Mouse (Mus musculus) stomach, postnatal 0 days (tissue): ENCODE measurements at regions not wholly inside any gene's neighbourhood (a gene's known extent, or its start where the extent isn't known, plus 50 kb on each side); places are given as distances from the start of the nearest gene placed in this dataset.

Source experiments
- ATAC-seq: fragments of 200-750 bp; cut with Nextera tagmentation; 2 replicates; pipeline ENCODE4 v1.8.0; 2017; ENCODE audit not compliant: low FRiP score, low TSS enrichment
- DNase-seq: peaks from one replicate; pipeline ENCODE4 v3.0.0-alpha.2; 2016; ENCODE audit warnings: low spot score
- H3K27ac ChIP-seq: fragments of 300-500 bp; sonication (generic); replicated peaks from 2 replicates; pipeline ENCODE4 v1.5.1; 2014; ENCODE audit warnings: mild to moderate bottlenecking, control low read depth
- H3K27me3 ChIP-seq: fragments of 300-500 bp; sonication (generic); 2 replicates; pipeline ENCODE4 v1.6.1; 2014; ENCODE audit warnings: low read length; ENCODE audit not compliant: control insufficient read depth, insufficient read depth
- H3K36me3 ChIP-seq: fragments of 300-500 bp; sonication (generic); 2 replicates; pipeline ENCODE4 v1.6.1; 2014; ENCODE audit warnings: low read length, mixed read lengths; ENCODE audit not compliant: control insufficient read depth, insufficient read depth
- H3K4me1 ChIP-seq: fragments of 300-500 bp; sonication (generic); replicated peaks from 2 replicates; pipeline ENCODE4 v1.6.1; 2014; ENCODE audit warnings: antibody characterized with exemption; ENCODE audit not compliant: control insufficient read depth, insufficient read depth
- H3K4me2 ChIP-seq: fragments of 300-500 bp; sonication (generic); replicated peaks from 2 replicates; pipeline ENCODE4 v1.6.1; 2014; ENCODE audit warnings: low read depth, mild to moderate bottlenecking, control low read depth, moderate library complexity
- H3K4me3 ChIP-seq: fragments of 300-500 bp; sonication (generic); 2 replicates; pipeline ENCODE4 v1.5.1; 2014; ENCODE audit warnings: low read depth, low read length, control low read depth
- H3K9ac ChIP-seq: fragments of 300-500 bp; sonication (generic); 2 replicates; pipeline ENCODE4 v1.6.1; 2014; ENCODE audit warnings: mild to moderate bottlenecking, low read length, control low read depth, mixed read lengths
- H3K9me3 ChIP-seq: fragments of 300-500 bp; sonication (generic); 2 replicates; pipeline ENCODE4 v1.6.1; 2016; ENCODE audit warnings: low read length; ENCODE audit not compliant: control insufficient read depth
- CTCF ChIP-seq: IDR thresholded peaks from 2 replicates; pipeline ENCODE4 v1.5.1; 2016; ENCODE audit warnings: antibody characterized with exemption, low read depth, mild to moderate bottlenecking, moderate library complexity
- EP300 ChIP-seq: optimal IDR thresholded peaks from 2 replicates; pipeline ENCODE3; 2016; ENCODE audit warnings: antibody characterized with exemption
- WGBS: fragments of 180-500 bp; shearing (Covaris S2); extraction: QIAGEN DNeasy Blood & Tissue Kit; methylation state at CpG from one replicate; pipeline ENCODE4 v1.1.7; 2014; 5-methylcytosine and 5-hydroxymethylcytosine counted together

GRCm38 (mm10) chr14:58709861-58710260 is 432.8 kb downstream of the 1700129C05Rik start:
- no peak for TF ChIP-seq CTCF
- TF ChIP-seq EP300 = no peak
- Histone ChIP-seq H3K4me2 (no peak overlapping the region), H3K4me1 (no peaks in the 10 kb centered on the region), H3K9me3 (no peaks in the 10 kb centered on the region), H3K36me3 (no peaks in the 10 kb centered on the region), H3K4me3 (no peak overlapping the region), H3K27me3 (no peaks in the 10 kb centered on the region), H3K9ac (no peak overlapping the region), H3K27ac (no peak overlapping the region)
- no peak for DNase-seq
- WGBS = 61% methylated on average over 7 of the region's 7 CpGs
- no peak for ATAC-seq

DNA sequence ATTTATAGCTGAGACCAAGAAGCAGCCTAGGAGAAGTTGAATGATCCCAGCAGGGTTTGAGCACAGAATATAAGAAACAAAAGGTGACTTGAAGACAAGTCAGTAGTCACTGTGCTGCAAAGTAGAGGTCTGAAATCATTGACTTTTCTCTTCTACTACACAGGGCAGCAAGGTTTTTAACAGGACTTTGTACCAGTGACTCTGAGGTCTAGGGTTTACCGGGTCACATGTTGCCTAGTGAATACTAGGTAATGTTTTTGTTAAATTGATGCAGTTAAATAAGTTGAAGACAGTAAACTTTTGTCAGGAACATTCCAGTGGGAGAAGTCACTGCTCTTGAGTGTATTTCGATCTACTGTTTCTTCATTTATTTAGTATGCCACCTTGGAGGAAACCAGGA is 433.4 kb downstream of the 1700129C05Rik start:
- H3K27me3 ChIP-seq = no peaks in the 10 kb centered on the region
- no peaks in the 10 kb centered on the region for H3K36me3 ChIP-seq
- no peaks in the 10 kb centered on the region for H3K4me1 ChIP-seq
- no peaks in the 10 kb centered on the region for H3K9me3 ChIP-seq
- H3K9ac ChIP-seq = no peak overlapping the region
- TF ChIP-seq CTCF (no peak), EP300 (no peak)
- H3K4me2 ChIP-seq = no peak overlapping the region
- 97% methylated on average over 2 of the region's 2 CpGs for WGBS
- no peak overlapping the region for H3K27ac ChIP-seq
- DNase-seq = no peak
- no peak for ATAC-seq
- H3K4me3 ChIP-seq = no peak overlapping the region

DNA sequence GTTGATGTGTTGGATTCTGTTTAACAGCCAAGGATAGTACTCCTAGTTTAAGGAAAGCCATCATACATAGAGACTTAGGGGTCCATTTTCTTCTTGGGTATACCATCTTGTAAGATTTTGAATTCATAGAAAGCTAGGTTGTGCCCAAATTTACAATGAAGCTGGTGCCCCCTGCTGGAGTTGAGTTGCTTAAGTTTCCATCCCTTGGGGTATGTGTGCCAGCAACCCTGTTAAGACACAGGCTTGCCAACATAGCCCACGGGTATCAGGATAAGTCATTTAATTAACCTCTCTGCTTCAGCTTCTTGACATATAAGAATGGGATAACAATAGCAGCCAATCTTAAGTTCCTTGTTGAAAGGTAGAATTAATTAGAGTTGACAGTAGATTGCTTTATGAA is 440.9 kb downstream of the 1700129C05Rik start:
- Histone ChIP-seq H3K27me3 (no peaks in the 10 kb centered on the region), H3K4me1 (no peaks in the 10 kb centered on the region), H3K27ac (no peak overlapping the region), H3K9ac (no peak overlapping the region), H3K4me3 (no peak overlapping the region), H3K36me3 (no peaks in the 10 kb centered on the region), H3K9me3 (no peaks in the 10 kb centered on the region), H3K4me2 (no peak overlapping the region)
- WGBS = 29% methylated on average over 1 of the region's 1 CpGs
- no peak for TF ChIP-seq EP300
- peak; percentile 75 for TF ChIP-seq CTCF
- DNase-seq = peak; percentile 67
- no peak for ATAC-seq

- no peak for TF ChIP-seq EP300
- peak; percentile 4; the same call in 1 of the 2 replicates for TF ChIP-seq CTCF
- WGBS = 85% methylated on average over 9 of the region's 9 CpGs
- Histone ChIP-seq H3K27me3 (no peaks in the 10 kb centered on the region), H3K9ac (no peak overlapping the region), H3K9me3 (no peaks in the 10 kb centered on the region), H3K36me3 (no peaks in the 10 kb centered on the region), H3K4me1 (no peaks in the 10 kb centered on the region), H3K27ac (no peak overlapping the region), H3K4me3 (no peak overlapping the region), H3K4me2 (no peak overlapping the region)
- no peak for ATAC-seq
- no peak for DNase-seq
Observed at GRCm38 (mm10) chr14:58691129-58691828, 451.4 kb downstream of the 1700129C05Rik start.

- Histone ChIP-seq H3K36me3 (no peaks in the 10 kb centered on the region), H3K4me3 (no peak overlapping the region), H3K4me2 (no peak overlapping the region), H3K9ac (no peak overlapping the region), H3K27ac (no peak overlapping the region), H3K27me3 (no peaks in the 10 kb centered on the region), H3K4me1 (no peaks in the 10 kb centered on the region), H3K9me3 (no peaks in the 10 kb centered on the region)
- ATAC-seq (no peak), DNase-seq (no peak)
- no peak for TF ChIP-seq EP300
- no peak for TF ChIP-seq CTCF
- WGBS = 77% methylated on average over 4 of the region's 4 CpGs
Observed at GRCm38 (mm10) chr14:58687814-58688213, 454.9 kb downstream of the 1700129C05Rik start.

GRCm38 (mm10) chr14:58678781-58679180 is 463.9 kb downstream of the 1700129C05Rik start:
- Histone ChIP-seq H3K4me3 (no peak overlapping the region), H3K27me3 (no peaks in the 10 kb centered on the region), H3K4me1 (no peaks in the 10 kb centered on the region), H3K9ac (no peak overlapping the region), H3K36me3 (no peaks in the 10 kb centered on the region), H3K27ac (no peak overlapping the region), H3K4me2 (no peak overlapping the region), H3K9me3 (no peaks in the 10 kb centered on the region)
- TF ChIP-seq EP300 (no peak), CTCF (no peak)
- 65% methylated on average over 6 of the region's 6 CpGs for WGBS
- DNase-seq = no peak
- ATAC-seq = no peak
